Mouse (Mus musculus): ENCODE measurements at regions not wholly inside any gene's neighbourhood (a gene's known extent, or its start where the extent isn't known, plus 50 kb on each side); places are given as distances from the start of the nearest gene placed in this dataset.

GRCm38 (mm10) chr14:25239335-25239960, 219.5 kb upstream of the Zmiz1 start:
- DNase-seq, result no peak

GRCm38 (mm10) chr14:25242753-25243152, 216.2 kb upstream of the Zmiz1 start:
- no peak for DNase-seq

- no peak for DNase-seq
Observed at GRCm38 (mm10) chr14:25243289-25243688, 215.7 kb upstream of the Zmiz1 start.

GRCm38 (mm10) chr14:25243698-25244097, 215.3 kb upstream of the Zmiz1 start:
- DNase-seq, result no peak

DNA sequence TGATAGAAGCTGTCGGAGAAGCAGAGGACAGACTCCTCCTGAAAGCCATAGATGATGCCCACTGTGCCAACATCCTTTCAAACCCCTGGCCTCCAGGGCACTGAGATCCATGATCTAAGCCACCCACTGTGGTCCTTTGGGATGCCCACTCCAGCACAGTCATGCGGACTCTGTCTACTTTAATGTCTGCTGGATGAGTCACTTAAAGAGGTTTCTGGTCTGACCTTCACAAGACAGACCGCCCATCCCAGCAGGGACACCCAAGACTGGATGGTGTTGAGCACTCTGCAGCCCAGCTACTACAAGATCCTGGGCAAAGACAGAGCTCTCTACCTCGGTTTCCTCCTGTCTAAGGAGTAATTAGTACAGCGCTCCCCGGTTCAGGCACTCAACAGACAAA, 214.1 kb upstream of the Zmiz1 start:
- no peak for DNase-seq

- DNase-seq, result no peak
Observed at GRCm38 (mm10) chr14:25245691-25246090, 213.3 kb upstream of the Zmiz1 start.

DNA sequence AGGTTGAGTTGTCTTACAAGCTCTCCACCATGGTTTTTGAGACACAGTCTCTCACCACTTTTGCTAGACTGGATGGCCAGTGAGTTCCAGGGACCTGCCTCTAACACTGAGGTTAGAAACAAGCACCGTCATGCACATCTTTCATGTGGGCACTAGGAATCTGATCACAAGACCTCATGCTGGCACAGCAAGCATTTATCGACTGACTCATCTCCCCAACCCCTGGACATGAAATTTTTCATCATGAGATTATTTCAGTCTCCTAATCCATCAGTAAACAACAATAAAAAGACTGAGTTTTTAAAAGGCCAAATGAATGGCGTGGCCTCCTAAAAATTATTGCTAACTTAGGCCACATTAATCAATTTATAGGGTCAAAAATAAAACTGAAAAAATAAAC, 210.0 kb upstream of the Zmiz1 start:
- no peak for DNase-seq

DNA sequence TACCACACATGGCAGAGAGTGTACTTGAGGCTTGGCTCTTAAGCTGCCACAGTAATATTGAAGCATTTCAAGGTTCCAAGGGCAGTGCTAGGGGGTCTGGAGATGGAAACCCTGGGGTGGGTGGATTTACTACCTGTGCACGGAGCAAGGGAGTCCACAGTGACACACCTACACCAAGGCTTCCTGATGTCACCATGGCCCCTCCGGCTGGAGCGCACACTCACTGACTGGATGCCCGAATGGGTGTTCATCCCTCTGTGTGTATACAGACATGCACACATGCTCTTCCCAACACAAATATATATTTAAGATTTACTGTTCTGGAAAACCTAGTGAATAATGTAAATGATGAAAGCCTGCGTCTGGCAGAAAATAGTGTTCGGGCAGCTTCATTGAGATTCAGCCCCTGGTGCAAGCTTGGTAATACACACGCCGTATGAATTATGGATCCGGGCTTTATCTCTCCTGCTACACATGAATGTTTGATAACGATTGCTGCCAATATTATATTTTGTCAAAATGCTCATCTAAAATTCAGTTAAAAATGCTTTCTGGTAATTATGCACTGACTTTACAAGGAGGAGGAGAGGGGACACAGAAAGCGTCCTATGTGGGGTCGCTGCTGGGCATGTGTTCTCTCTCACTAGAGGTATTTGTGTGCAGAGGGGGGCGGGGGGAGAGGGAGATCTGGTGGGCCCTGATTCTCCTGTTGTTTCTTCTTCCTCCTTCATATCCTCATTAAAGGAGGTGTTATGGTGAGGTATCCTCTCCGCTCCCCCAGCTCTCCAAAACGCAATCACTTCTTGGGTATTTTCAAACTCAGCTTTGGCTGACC, 205.8 kb upstream of the Zmiz1 start:
- no peak for DNase-seq

- DNase-seq, result peak; percentile 23 to 37
Observed at GRCm38 (mm10) chr14:25263121-25263520, 195.9 kb upstream of the Zmiz1 start.

- DNase-seq, result no peak
Observed at GRCm38 (mm10) chr14:25266846-25267245, 192.1 kb upstream of the Zmiz1 start.

GRCm38 (mm10) chr14:25268090-25268631, 190.8 kb upstream of the Zmiz1 start:
- no peak for DNase-seq

GRCm38 (mm10) chr14:25270227-25270876, 188.6 kb upstream of the Zmiz1 start:
- no peak for DNase-seq

DNA sequence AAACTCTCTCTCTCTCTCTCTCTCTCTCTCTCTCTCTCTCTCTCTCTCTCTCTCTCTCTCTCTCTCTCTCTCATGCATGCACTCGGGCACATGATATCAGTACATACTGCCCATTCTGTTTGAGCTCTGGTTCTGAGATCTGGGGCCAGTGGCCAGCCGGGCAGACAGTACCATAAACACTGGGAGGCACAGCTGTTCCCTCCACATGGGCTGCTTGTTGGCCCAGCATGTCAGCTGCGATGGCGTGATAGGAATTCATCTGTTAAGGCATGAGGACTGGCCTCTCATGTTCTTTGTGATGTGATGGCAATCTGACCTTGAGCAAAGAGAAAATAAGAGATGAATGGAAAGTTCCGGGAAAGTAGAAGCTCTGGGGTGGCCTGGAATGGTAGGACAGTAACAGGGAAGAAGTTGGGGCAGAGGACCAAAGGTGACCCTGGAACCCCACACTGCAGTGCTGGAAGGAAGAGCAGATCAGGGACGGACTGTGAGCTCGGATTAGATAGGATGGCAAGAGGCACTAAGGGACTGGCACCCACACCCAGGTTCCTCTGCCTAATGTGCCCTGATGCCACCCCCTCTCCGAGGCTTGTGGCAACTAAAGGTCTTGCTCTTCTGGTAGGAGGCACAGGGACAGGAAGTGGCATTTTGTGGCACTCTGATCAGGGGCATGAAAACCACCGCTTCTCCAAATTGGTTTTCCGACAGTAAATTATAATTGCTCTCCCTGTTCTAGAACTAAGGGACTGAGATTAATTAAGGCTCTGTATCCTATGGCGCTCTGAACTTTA, 186.4 kb upstream of the Zmiz1 start:
- DNase-seq, result peak in 1 of 2 experiments; percentile 33

GRCm38 (mm10) chr14:25279751-25280150, 179.2 kb upstream of the Zmiz1 start:
- DNase-seq, result no peak

- no peak for DNase-seq
Observed at GRCm38 (mm10) chr14:25292557-25292956, 166.4 kb upstream of the Zmiz1 start.

DNA sequence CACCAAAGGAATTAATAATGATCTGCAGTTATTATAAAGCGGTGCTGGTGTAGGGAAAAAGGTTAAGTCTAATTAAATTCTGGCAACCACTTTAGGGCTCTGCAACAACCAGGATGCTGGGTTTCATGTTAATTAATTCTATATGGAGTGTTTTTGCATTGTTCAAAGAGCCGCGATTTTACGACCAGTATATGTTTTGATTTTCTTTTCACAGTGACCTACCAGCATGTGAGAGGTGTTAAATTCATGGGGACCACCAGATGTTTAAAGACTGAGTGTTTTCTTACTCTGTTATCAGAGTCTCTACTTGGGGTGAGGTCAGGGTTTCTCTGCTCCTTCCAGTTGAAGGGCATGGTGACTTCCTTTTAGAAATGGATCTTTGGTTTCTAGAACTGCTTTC, 164.8 kb upstream of the Zmiz1 start:
- no peak for DNase-seq

GRCm38 (mm10) chr14:25295688-25296350, 163.2 kb upstream of the Zmiz1 start:
- no peak for DNase-seq

DNA sequence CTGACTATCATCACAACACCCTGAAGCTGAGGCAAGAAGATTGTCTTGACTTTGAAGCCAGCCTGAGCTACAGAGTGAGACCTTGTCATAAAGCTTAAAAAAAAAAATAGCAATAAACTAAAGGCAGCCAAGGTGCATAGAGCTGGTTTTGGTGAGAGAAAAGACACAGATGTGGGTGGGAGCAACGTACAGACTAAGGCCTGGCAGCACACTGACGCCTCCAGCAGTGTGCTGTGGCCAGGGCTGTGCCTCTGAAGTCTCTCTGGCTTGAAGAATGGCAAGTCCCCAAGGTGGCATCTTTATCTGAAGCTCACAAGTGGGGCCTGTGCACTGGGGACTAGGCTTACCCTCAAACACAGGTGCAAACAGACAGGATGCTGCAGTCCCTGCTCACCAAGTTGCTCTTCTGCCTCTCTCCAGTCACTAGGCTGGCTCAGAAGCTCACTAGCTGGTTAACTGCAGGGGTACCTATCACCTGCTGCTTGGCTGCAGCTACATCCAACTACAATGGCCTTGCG, 159.3 kb upstream of the Zmiz1 start:
- DNase-seq, result peak; percentile 55 to 73

DNA sequence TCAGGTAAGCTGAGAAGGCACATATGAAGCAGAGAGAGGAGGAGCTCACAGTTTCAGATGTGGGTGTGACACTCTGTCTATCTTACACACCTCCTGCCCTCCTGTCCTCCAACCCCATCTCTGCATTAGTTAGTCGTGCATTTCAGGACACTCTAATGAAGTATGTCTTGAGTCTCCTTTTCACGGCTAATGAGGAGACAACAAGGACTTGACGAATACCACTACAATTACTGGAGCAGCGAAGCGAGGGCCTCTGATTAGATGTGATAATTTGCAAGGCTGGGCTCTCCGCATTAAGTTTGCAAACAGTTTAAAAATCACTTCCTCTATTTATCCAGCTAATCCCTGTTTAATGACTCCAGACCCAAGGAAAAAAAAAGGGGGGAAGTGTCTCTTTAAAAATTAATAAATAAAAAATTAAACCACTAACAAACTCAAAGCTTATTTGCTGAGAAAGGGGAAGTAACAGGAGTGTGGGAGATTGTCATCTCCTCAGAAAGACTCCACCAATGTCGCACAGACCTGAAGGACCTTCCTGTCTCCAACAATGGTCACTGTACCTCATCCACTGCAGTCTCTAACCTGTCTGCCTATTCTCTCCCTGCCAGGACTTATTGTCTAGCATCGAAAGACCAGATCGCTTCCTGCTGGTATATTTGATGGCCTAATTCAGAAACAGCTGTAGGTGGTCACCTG, 157.5 kb upstream of the Zmiz1 start:
- DNase-seq, result no peak

- no peak for DNase-seq
Observed at GRCm38 (mm10) chr14:25304391-25304851, 154.6 kb upstream of the Zmiz1 start.

DNA sequence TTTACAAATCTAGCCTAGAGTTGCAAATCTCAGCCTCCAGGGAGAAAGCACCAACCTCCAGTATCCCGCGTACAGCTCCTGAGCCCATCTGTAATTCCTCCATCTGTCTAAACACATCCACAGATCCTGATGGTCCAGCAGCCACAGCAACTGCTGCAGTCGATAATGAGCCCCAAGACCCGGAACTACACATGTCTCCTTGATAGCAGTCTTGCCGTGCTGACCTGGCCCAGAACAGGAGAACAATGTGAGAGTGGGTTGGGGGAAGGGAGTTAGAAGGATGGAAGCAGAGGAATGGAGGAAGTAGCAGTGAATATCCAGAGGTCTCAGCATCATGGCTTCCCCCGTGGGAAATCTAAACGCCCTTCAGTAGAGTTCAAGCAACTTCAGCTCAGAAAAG, 152.8 kb upstream of the Zmiz1 start:
- DNase-seq, result no peak

All from thymus, postnatal 36 days (tissue).